Mouse (Mus musculus) olfactory bulb, adult 2 months (tissue): ENCODE results near the gene Ajuba.

Experiments used
- CTCF ChIP-seq: fragments of 200-500 bp; IDR thresholded peaks from 2 replicates; pipeline ENCODE4 v1.5.1; 2012; ENCODE audit warnings: low read depth, mild to moderate bottlenecking, low read length, moderate library complexity; ENCODE audit not compliant: insufficient read depth
- POLR2A ChIP-seq: fragments of 200-500 bp; IDR thresholded peaks from 2 replicates; pipeline ENCODE4 v1.6.1; 2012; ENCODE audit warnings: mild to moderate bottlenecking, low read depth, low read length, moderate library complexity; ENCODE audit not compliant: insufficient read depth

- TF ChIP-seq CTCF (no peak), POLR2A (no peak)
These were observed 1.7 kb downstream of the Ajuba start for GRCm38 (mm10) chr14:54575631-54576030.
